Mouse (Mus musculus): ENCODE measurements around the gene Spem1.

Spem1 gene

GRCm38 (mm10) chr11:69804652-69804940, 17.4 kb downstream of the Spem1 start:
- in situ Hi-C loops (cut with MboI; ENCODE audit: low pct_unique_long_range_greater_than_20kb in 1 of 2, low sequenced_read_pairs in 2 of 2, unreplicated experiment in 1 of 2), result no loop called here

- in situ Hi-C loops (cut with MboI; ENCODE audit: low pct_unique_long_range_greater_than_20kb in 1 of 2, low sequenced_read_pairs in 2 of 2, unreplicated experiment in 1 of 2), result no loop called here
Measured at GRCm38 (mm10) chr11:69803786-69804651, 18.0 kb downstream of the Spem1 start.

DNA sequence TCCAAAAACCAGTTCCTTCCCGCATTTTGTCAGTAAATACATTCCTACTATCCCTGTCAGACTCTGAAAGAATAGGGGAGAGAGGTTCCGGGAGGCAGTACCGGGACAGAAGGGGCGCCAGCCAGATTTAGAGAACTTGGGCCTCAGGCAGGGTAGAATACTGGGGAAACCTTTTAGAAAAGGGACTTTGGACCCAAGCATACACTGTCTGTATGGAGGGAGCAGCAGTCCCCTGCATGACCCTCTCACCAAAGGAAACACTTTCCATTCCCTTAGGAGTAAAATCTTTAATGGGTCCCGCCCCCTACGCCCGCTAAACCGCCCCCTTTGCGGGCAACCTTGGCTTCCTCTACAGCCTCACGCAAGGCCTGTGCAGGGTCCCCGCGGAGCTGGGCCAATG, 18.7 kb downstream of the Spem1 start:
- in situ Hi-C loops (cut with MboI; ENCODE audit: low pct_unique_long_range_greater_than_20kb in 1 of 2, low sequenced_read_pairs in 2 of 2, unreplicated experiment in 1 of 2), result no loop called here

DNA sequence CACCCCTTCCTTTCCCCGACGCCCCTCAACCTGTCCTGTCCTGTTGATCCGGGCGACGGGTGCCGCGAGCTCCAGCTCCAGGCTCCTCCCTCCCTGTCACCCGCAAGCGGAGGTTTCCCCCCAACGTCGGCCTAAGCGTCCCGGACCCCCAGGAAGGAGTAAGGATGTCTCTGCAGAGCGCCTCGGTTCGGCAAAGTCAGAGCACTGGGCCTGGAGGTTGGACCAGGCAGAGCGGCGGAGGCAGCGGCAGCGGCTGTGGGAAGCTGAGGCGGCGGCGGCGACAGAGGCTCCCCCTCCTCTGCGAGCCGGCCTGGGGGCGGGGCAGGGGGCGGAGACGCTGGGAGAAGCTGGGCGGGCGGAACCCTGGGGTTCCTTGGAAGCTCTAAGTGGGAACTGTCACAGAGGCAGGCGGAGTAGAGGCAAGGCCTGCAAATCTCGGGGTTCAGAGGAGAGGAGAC, 19.3 kb downstream of the Spem1 start:
- in situ Hi-C loops (cut with MboI; ENCODE audit: low pct_unique_long_range_greater_than_20kb in 1 of 2, low sequenced_read_pairs in 2 of 2, unreplicated experiment in 1 of 2), result no loop called here

GRCm38 (mm10) chr11:69801379-69801977, 20.5 kb downstream of the Spem1 start, which contains the start of gene Fgf11:
Gene Fgf11, minus strand, starts transcription at chr11:69801857.
- in situ Hi-C loops (cut with MboI; ENCODE audit: low pct_unique_long_range_greater_than_20kb in 1 of 2, low sequenced_read_pairs in 2 of 2, unreplicated experiment in 1 of 2), result no loop called here

DNA sequence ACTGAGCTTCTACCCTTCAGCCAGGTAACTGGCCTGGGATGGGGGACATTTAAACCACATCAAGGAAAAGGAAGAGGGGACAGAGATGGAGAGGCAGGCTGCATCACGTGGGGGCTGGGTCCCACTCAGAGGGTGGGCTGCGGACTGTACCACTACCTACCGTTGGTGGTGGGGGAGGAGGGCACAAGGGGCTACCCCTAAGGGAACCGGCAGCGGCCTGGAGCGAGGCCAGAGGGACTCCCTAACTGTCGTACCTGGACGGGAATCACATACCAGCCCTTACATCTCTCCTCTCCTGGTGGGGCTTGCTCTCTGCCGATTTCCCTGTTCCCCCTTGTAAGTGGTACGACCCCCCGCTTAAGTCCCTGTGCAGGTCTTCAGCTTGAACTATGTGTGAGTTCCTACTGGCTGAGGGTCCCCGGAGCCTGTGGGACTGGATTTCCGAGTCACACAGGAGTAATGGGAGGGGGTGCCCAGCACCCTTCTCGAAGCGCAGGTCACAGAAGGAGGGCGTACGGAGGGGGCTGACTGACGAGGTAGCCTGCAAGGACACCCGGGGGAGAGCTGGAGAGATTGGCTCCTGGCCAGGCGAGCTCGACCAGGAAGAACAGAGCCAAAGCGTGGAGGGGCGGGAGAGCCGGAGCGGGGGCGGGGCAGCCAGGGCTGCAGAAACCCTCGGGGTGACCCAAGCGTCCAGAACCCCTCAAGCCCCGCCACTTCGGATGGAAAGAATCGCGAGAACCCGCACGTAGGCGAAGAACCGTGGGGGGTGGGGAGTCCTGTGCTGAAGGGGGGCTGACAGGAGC, 21.4 kb downstream of the Spem1 start:
- in situ Hi-C loops (cut with MboI; ENCODE audit: low pct_unique_long_range_greater_than_20kb in 1 of 2, low sequenced_read_pairs in 2 of 2, unreplicated experiment in 1 of 2), result no loop called here

DNA sequence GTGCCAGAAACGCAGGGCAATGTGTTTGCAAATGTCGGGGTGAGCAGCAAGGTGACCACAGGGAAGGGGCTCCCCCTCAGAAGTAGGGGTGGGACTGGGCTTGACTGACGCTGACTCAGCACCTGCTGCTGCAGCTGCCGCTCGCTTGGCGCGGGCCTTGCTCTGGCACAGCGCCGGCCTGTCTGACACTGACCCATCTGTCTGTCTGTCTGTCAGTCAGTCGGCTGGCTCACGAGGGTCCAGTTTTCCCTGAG, 21.9 kb downstream of the Spem1 start:
- in situ Hi-C loops (cut with MboI; ENCODE audit: low pct_unique_long_range_greater_than_20kb in 1 of 2, low sequenced_read_pairs in 2 of 2, unreplicated experiment in 1 of 2), result no loop called here

DNA sequence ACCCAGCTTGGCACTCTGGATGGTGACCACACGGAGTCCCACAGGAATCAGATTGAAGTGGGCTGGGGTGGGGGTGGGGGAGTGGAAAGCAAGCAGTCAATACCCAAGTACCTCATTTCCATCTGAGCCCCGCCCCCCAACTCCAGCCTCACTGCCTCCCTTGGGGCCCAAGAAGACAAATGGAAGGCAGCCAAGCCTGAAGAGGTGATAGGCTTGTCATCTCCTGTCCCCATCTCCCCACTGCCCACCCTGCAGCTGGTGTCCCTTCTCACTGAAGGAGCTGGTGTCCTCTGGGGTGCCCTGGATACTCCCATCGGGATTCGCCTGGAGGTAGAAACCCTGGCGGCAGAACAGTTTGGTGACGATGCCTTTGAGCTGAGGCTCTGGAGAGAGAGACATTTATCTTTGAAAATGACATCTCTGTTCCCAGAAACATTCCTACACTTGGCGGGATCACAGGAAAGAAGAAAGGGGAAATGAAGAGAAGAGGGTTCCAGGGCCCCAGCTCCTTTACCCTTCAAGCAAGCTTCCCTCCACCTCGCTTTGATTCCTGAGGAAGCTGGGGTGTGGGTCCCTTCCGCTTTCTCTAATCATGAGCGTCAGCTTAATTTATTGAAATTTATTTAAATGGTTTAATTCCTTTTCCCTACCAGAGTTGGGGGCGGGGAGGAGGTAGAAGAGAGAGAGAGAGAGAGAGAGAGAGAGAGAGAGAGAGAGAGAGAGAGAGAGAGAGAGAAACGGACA, 22.4 kb downstream of the Spem1 start:
- in situ Hi-C loops (cut with MboI; ENCODE audit: low pct_unique_long_range_greater_than_20kb in 1 of 2, low sequenced_read_pairs in 2 of 2, unreplicated experiment in 1 of 2), result no loop called here

DNA sequence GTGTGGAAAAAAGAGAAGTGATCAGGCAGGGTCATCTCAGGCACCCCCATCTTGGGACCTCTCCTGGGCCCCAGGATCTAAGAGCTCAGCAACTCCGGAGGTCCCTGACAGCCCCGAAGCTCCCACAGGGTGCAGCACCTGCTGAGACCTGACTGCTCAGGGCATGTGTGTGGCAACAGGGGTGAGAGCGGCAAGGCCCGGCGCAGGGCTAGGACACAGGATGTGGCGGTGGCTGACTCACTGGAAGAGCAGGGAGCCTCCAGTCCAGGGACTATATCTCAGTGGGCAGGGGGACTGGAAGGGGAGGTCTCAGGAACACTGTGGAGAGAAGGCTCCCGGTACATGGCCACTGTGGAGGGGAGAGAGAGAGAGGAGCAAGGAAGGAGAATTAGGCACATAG, 24.1 kb downstream of the Spem1 start:
- in situ Hi-C loops (cut with MboI; ENCODE audit: low pct_unique_long_range_greater_than_20kb in 1 of 2, low sequenced_read_pairs in 2 of 2, unreplicated experiment in 1 of 2), result no loop called here

- in situ Hi-C loops (cut with MboI; ENCODE audit: low pct_unique_long_range_greater_than_20kb in 1 of 2, low sequenced_read_pairs in 2 of 2, unreplicated experiment in 1 of 2), result no loop called here
Measured at GRCm38 (mm10) chr11:69795983-69796435, 26.0 kb downstream of the Spem1 start.

DNA sequence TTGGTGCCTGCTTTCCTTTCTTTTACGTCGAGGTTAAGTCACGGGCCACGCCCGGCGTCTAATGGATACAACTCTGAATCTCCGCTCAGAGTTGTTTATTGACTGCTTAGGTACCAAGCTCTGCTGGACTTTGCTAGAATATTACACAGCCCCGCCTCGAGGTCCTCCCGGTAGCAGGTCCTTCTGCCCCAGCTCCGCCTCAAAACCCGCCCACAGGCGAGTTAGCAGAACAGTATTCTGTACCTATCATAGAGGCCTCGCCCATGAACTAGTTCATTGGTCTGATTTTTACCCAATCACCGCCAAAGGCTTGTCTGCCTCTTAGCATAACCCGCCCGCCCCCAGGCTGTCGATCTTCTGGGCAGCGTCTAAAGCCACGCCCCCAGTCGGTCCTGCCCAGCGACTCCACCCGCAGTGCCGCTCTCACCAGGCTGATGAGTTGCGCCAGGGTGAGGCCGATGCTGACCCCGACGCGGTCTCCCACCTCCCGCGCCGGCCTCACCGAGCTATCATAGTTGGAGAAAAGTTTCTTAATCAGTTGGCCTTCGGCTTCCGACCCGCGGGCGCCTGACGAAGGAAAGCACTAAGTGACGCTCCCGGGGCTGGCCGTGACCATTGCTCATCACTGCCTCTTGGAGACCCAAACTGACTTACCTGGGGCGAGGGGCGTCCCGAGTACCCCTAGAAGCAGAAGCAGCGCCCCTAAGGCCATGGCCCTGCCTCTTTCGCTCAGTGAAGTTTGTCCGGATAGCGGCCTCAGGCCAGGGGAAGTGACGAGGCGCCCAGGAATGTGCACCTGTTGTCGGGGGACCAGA, 26.6 kb downstream of the Spem1 start, which contains the start of gene Chrnb1:
Chrnb1 (minus strand) TSS at position 776 of the 815 bp plus-strand sequence.
- in situ Hi-C loops (cut with MboI; ENCODE audit: low pct_unique_long_range_greater_than_20kb in 1 of 2, low sequenced_read_pairs in 2 of 2, unreplicated experiment in 1 of 2), result no loop called here

DNA sequence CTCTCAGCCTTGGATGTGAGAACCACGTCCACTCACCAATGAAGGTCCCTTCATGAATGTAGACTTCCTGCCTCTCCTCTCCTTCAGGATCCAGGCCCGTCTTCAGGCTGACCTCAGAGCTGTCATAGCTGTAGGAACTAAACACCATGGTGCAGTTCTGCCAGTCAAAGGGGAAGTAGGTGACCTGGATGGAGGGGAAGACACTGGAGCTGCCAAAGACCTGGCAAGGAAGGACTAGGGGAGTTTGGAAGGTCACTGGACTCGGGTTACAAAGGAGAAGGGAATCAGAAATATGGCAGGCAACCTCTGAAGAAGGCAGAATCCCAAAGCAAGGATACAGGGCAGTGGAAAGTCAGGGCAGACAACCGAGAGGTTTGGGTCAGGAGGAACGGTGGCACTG, 28.6 kb downstream of the Spem1 start:
- in situ Hi-C loops (cut with MboI; ENCODE audit: low pct_unique_long_range_greater_than_20kb in 1 of 2, low sequenced_read_pairs in 2 of 2, unreplicated experiment in 1 of 2), result no loop called here

DNA sequence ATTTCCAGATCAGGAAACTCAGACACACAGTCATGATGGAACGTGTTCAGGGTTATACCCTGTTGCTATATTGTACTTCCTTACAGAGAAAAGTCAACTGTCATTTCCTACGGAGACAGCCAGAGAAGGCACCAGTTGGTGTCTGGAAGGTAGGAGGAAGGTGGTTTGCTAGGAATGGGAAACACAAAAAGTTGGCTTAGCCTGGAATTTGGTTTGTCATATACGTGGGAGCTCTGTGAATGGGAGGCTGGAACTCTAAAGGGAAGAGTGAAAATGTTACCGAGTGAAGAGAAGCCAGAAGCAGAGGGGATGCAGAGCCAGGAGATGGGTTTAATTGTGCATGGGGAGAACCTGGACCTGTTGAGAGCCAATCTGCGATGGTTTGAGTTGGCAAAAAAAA, 30.6 kb downstream of the Spem1 start:
- in situ Hi-C loops (cut with MboI; ENCODE audit: low pct_unique_long_range_greater_than_20kb in 1 of 2, low sequenced_read_pairs in 2 of 2, unreplicated experiment in 1 of 2), result no loop called here

DNA sequence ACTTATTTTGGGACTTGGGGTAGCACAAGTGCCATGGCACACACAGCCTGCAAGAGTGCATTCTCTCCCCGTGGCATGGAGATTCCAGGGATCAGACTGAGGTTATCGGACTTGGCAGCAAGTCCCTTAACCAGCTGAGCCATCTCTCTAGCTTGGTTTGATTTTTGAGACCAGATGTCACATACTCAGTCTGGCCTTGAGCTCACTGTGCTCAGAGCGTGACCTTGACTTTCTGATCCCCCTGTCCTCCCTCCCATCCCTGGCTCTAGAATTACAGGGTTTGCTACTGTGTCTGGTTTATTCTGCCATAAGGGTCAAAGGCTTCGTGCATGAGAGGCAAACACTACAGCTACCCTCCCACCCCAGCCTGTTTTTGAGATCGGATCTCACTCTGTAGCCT, 32.5 kb downstream of the Spem1 start:
- in situ Hi-C loops (cut with MboI; ENCODE audit: low pct_unique_long_range_greater_than_20kb in 1 of 2, low sequenced_read_pairs in 2 of 2, unreplicated experiment in 1 of 2), result no loop called here

GRCm38 (mm10) chr11:69787306-69787705, 34.7 kb downstream of the Spem1 start:
- in situ Hi-C loops (cut with MboI; ENCODE audit: low pct_unique_long_range_greater_than_20kb in 1 of 2, low sequenced_read_pairs in 2 of 2, unreplicated experiment in 1 of 2), result no loop called here

- in situ Hi-C loops (cut with MboI; ENCODE audit: low pct_unique_long_range_greater_than_20kb in 1 of 2, low sequenced_read_pairs in 2 of 2, unreplicated experiment in 1 of 2), result no loop called here
Measured at GRCm38 (mm10) chr11:69784793-69785272, 37.1 kb downstream of the Spem1 start.

DNA sequence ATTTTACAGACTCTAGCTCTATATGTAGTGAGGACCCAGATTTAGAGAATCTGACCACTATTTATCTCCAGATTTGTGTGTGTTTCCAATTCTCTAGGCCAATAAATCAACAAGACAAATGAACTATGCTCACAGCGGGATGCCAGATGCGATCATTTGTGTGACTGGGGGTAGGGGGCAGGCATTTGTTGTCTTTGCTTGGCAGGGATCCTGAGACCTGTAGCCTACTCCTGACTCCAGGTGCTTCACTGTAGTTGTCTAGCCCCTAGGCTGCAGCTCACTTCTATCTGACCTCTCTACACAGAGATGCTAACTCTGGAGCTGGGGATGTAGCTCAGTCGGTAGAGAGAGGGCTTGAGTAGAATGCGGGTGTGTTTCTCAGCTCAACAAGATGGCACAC, 40.2 kb downstream of the Spem1 start:
- in situ Hi-C loops (cut with MboI; ENCODE audit: low pct_unique_long_range_greater_than_20kb in 1 of 2, low sequenced_read_pairs in 2 of 2, unreplicated experiment in 1 of 2), result no loop called here

DNA sequence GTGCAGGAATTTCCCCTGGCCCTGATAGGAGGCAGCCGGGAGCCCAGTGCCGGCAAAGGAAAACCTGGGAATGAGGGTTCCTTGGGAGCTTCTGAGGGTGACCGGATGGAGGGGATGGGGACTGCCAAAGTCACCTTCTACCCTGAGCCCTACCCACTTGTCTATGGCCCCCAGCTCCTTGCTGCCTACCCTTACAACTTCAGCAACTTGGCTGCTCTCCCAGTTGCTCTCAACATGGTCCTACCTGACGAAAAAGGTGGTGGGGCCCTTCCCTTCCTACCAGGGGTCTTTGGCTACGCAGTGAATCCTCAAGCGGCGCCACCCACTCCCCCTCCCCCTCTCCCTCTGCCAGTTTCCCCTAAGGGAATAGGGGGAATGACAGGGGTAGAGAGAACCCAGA, 43.0 kb downstream of the Spem1 start:
- in situ Hi-C loops (cut with MboI; ENCODE audit: low pct_unique_long_range_greater_than_20kb in 1 of 2, low sequenced_read_pairs in 2 of 2, unreplicated experiment in 1 of 2), result no loop called here
